Mouse (Mus musculus): ENCODE results near the gene Scgb2a2.
"Not testable (repeated sequence)": the region's sequence is repeated elsewhere in the genome, so short reads cannot be mapped to it uniquely, and the experiment has no call there.

DNA sequence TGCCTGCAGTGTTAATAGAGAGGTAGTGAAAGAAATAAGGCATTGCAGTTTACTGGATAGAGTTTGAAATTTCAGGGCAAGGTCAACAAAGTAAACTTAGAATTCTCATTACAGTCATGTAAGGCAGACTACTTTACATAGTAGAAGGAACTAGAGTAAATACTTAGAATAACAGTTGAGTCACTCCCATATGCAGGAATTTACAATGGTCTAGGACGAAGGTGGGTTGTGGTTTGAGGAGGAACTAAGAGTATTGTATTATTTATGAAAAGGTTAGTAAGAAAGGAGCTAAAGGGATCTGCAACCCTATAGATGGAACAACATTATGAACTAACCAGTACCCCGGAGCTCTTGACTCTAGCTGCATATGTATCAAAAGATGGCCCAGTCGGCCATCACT is 13.5 kb downstream of the Scgb2a2 start:
- TF ChIP-seq CTCF, EP300 (IDR thresholded peaks at IDR 0.05): not testable (repeated sequence)

All from lung, postnatal 0 days (tissue).